Mouse (Mus musculus) left cerebral cortex, adult 2 months (tissue): Measurements from ENCODE around the gene Frmd8. TPM values are rescaled to one million over a fixed set of nuclear protein-coding genes. Genes with fewer than 3 reads are reported as not detected.

Experiments
- DNase-seq, 2 experiments: peaks; one replicate each; pipeline ENCODE4 v3.0.0; 2021 to 2022; ENCODE audit warnings: low spot score in 2 of 2, mixed read lengths in 1 of 2; ENCODE audit errors: extremely low spot score in 1 of 2
- H3K27ac ChIP-seq: fragments of 200-600 bp; 2 replicates; pipeline ENCODE4 v1.8.1; 2022
- H3K4me3 ChIP-seq: fragments of 200-600 bp; 2 replicates; pipeline ENCODE4 v1.8.1; 2022
- CTCF ChIP-seq: fragments of 200-600 bp; IDR thresholded peaks from 2 replicates; pipeline ENCODE4 v1.8.1; 2022; ENCODE audit warnings: antibody characterized with exemption, mild to moderate bottlenecking, moderate library complexity
- intact Hi-C: fragments of 180-260 bp; cut with DNase I; formaldehyde crosslinking; loops from one replicate; pipeline ENCODE4 v1.15.1; 2025
- total RNA-seq, 2 experiments: library from RNA; stranded (reverse); gene quantifications; 2 replicates each; pipeline ENCODE4 v1.2.3; 2021

Frmd8 gene
- total RNA-seq, 2 experiments from 2014 or later: 10.1 to 13.4 TPM

- no peak for DNase-seq
- Histone ChIP-seq H3K4me3 (no peak overlapping the region), H3K27ac (no peak overlapping the region)
- intact Hi-C loops: no loop called here
- no peak for TF ChIP-seq CTCF
These were observed 50.1 kb downstream of the Frmd8 start for GRCm38 (mm10) chr19:5824826-5825617.

- no peak overlapping the region; the same call in 1 of the 2 replicates for H3K27ac ChIP-seq
- intact Hi-C loops: no loop called here
- TF ChIP-seq CTCF: no peak
These were observed 50.8 kb downstream of the Frmd8 start for GRCm38 (mm10) chr19:5824043-5824825.

DNA sequence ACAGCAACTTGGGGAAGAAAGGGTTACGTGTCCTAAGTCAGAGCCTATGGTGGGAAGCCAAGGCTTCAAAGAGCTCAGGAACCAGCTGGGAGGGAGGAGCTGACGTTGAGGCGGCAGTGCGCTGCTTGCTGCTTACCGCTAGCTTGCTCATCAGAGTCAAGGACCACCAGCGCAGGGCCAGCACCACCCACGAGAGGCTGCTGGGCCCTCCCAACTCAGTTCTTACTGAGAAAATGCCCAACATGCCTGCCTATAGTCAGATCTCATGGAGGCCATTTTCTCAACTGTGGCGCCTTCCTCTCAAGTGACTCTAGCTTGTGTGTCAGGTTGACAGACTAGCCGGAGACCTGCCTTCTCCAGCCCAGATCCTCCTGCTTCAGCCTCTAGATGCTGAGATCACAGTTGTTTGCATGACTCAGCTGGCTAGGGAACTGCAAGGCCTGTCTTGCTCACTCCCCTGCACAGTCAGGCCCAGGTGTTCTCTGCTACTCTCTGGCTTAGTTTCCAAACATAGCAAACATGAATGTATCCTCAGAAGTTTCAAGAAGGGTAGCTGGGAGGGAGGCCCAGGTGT lies 51.7 kb downstream of the Frmd8 start:
- intact Hi-C loops: no loop called here
- TF ChIP-seq CTCF: no peak
- DNase-seq: peak in 1 of 2 experiments; percentile 33
- no peak overlapping the region for H3K4me3 ChIP-seq
- H3K27ac ChIP-seq: peak overlapping the region; percentile 92

More at GRCm38 (mm10) chr19:5824043-5824825, 50.8 kb downstream of the Frmd8 start:
- DNase-seq: no peak
- H3K4me3 ChIP-seq: no peak overlapping the region

- TF ChIP-seq CTCF: no peak
- H3K27ac ChIP-seq: peak overlapping the region; percentile 92
- intact Hi-C loops: loop anchor here (1.0 kb wide), 1 partner anchor 23 kb away; no protein-coding TSS in a partner anchor
- no peak for DNase-seq
- H3K4me3 ChIP-seq: no peak overlapping the region
These were observed 52.3 kb downstream of the Frmd8 start for GRCm38 (mm10) chr19:5822834-5823205.

GRCm38 (mm10) chr19:5822174-5822833 lies 52.8 kb downstream of the Frmd8 start:
- intact Hi-C loops: loop anchor here (1.0 kb wide), 1 partner anchor 24 kb away; no protein-coding TSS in a partner anchor
- DNase-seq: peak; percentile 72 to 75
- H3K4me3 ChIP-seq: no peak overlapping the region; the same call in 1 of the 2 replicates
- TF ChIP-seq CTCF: no peak
- peak overlapping the region; percentile 92 for H3K27ac ChIP-seq

- no peak for TF ChIP-seq CTCF
- intact Hi-C loops: loop anchor here (1.0 kb wide), 1 partner anchor 24 kb away; no protein-coding TSS in a partner anchor
- H3K4me3 ChIP-seq: 0 out of 2 replicates have a peak overlapping the region, but pooled peaks have one; percentile 9
- no peak for DNase-seq
- H3K27ac ChIP-seq: peak overlapping the region; percentile 65
These were observed 53.3 kb downstream of the Frmd8 start for GRCm38 (mm10) chr19:5821847-5822173.

DNA sequence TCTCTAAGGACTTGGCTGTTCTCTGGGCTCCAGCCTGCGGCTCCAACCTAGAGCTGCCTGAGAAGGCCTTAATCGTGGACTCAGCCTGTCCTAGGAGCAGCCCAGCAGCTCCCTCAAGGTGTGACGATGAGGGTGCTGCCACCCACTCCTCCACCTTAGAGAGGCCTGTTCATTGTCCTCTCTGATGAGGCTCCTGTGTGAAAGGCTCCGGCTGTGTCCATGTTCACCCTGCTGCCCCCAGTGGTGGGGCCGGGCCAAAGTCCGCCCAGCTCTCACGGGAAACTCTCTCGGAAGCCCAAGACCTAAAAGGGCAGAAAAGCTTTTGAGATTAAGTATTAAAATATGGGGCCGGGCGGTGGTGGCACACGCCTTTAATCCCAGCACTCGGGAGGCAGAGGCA lies 55.5 kb downstream of the Frmd8 start:
- TF ChIP-seq CTCF: peak; percentile 50
- no peak for DNase-seq
- intact Hi-C loops: loop anchor here (2.0 kb wide), 1 partner anchor 17 kb away; no protein-coding TSS in a partner anchor
- no peak overlapping the region for H3K4me3 ChIP-seq
- H3K27ac ChIP-seq: peak overlapping the region; percentile 98

- Histone ChIP-seq H3K4me3 (no peak overlapping the region), H3K27ac (peak overlapping the region; percentile 98)
- TF ChIP-seq CTCF: no peak
- no peak for DNase-seq
- intact Hi-C loops: loop anchor here (2.0 kb wide), 1 partner anchor 16 kb away; no protein-coding TSS in a partner anchor
These were observed 56.5 kb downstream of the Frmd8 start for GRCm38 (mm10) chr19:5818590-5818977.

- Histone ChIP-seq H3K4me3 (peak overlapping the region; percentile 31), H3K27ac (peak overlapping the region; percentile 98)
- peak; percentile 87 to 91 for DNase-seq
- intact Hi-C loops: loop anchor here (2.0 kb wide), 1 partner anchor 15 kb away; no protein-coding TSS in a partner anchor
- TF ChIP-seq CTCF: peak; percentile 85
These were observed 57.1 kb downstream of the Frmd8 start for GRCm38 (mm10) chr19:5817703-5818589.

DNA sequence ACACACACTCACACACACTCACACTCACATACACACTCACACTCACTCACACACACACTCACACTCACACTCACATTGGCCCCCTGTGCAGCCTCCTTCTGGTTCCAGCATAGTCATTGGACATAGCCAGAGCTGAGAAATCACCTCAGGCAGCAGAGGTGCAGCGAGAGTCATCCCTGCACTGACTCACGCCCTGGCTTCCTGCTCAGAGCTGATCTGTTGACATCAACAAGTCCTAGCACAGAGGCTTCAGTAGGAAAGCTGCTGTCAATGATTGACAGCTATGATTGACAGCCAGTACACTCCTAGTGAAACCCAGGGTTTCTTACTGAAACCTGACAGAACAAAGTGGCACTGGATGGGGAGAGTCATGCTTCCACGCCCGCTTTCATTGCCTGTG lies 59.1 kb downstream of the Frmd8 start:
- Histone ChIP-seq H3K4me3 (no peak overlapping the region), H3K27ac (peak overlapping the region; percentile 77)
- DNase-seq: no peak
- TF ChIP-seq CTCF: no peak
- intact Hi-C loops: no loop called here

GRCm38 (mm10) chr19:5815010-5815409 lies 60.1 kb downstream of the Frmd8 start:
- DNase-seq: no peak
- H3K4me3 ChIP-seq: no peak overlapping the region
- TF ChIP-seq CTCF: no peak
- intact Hi-C loops: no loop called here
- peak overlapping the region; percentile 99 for H3K27ac ChIP-seq
